Mouse (Mus musculus): ENCODE results near the gene Zfp654.

Gene Zfp654

GRCm38 (mm10) chr16:64770521-64771430 is 80.7 kb downstream of the Zfp654 start, which contains the start of gene 4930453N24Rik:
4930453N24Rik (minus strand) TSS chr16:64771161.
- peak; percentile 89 to 97 for DNase-seq (ENCODE audit: inconsistent age in 2 of 2, low spot score in 1 of 2)

- DNase-seq (ENCODE audit: inconsistent age in 2 of 2, low spot score in 1 of 2), result no peak
These were observed 84.7 kb downstream of the Zfp654 start for GRCm38 (mm10) chr16:64766696-64767300.

DNA sequence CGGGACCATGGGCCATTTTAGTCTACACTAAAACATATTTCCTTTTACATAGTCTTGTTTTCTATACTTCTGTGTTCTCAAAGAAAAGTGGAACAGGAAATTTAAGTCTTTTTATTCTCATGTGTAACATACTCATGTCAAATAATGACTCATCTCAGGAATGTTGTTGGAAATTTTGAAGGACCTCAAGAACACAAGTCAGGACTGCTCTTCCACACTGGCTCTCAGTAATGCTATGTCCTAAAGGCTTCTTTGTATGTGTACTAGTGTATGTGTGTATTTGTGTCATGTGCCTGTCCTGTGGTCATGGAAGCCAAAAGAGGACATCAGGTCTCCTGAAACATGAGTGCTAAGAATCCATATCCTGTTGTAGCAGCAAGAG is 92.2 kb downstream of the Zfp654 start:
- no peak for DNase-seq (ENCODE audit: inconsistent age in 2 of 2, low spot score in 1 of 2)

GRCm38 (mm10) chr16:64758561-64759244 is 92.7 kb downstream of the Zfp654 start:
- DNase-seq (ENCODE audit: inconsistent age in 2 of 2, low spot score in 1 of 2), result no peak

DNA sequence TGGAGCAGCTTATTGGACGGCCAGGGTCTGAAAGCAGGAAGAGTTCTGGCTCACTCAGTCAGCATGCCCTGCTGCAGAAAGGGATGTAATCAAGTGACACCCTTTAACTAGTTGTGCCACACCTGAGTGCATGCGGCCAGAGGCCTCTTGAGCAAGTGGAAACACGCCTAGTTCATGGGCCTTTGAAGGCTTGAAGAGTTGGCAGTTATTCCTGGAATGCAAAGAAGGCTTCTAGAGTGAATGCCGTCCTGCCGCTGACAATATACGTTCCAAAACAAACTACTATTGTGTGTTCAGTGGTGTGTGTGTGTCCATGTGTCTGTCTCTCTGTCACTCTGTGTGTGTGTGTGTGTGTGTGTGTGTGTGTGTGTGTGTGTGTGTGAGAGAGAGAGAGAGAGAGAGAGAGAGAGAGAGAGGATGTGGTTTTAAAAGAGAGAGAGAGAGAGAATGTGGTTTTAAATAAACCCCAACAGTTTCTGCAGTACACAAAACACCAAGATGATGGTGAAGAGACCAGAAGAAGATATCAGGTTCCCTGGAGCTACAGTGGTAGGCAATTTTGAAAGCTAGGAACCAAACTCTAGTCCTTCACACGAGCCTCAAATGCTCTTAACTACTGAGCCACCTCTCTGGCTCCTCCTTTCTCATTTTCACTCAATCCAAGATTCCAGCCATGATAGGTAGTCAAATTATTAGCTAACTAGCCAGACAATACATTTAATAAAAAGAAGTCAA is 93.6 kb downstream of the Zfp654 start:
- no peak for DNase-seq (ENCODE audit: inconsistent age in 2 of 2, low spot score in 1 of 2)

- no peak for DNase-seq (ENCODE audit: inconsistent age in 2 of 2, low spot score in 1 of 2)
These were observed 95.1 kb downstream of the Zfp654 start for GRCm38 (mm10) chr16:64756321-64756720.

GRCm38 (mm10) chr16:64754743-64755139 is 96.7 kb downstream of the Zfp654 start:
- peak; percentile 30 to 71 for DNase-seq (ENCODE audit: inconsistent age in 2 of 2, low spot score in 1 of 2)

- no peak for DNase-seq (ENCODE audit: inconsistent age in 2 of 2, low spot score in 1 of 2)
These were observed 97.3 kb downstream of the Zfp654 start for GRCm38 (mm10) chr16:64753990-64754742.

DNA sequence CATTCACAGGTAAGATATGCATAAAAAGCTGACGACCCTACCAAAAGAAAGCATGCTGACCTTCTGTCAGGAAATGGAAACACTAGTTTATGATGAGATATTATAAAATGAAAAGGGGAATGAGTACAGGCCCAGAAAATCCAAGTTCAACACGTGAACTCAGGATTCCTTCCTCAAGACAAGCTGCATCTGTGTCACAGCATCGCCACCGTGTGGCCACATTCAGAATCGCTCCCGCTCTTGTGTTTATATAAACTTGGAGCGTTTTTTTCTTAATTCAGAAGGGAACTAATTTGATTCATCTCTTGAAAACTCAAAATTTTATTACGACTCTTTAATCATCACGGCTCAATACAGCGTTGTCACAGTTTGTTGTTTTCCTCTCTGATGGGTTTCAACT is 103.2 kb downstream of the Zfp654 start:
- peak; percentile 40 to 78 for DNase-seq (ENCODE audit: inconsistent age in 2 of 2, low spot score in 1 of 2)

GRCm38 (mm10) chr16:64745089-64745488 is 106.4 kb downstream of the Zfp654 start:
- DNase-seq (ENCODE audit: inconsistent age in 2 of 2, low spot score in 1 of 2), result no peak

DNA sequence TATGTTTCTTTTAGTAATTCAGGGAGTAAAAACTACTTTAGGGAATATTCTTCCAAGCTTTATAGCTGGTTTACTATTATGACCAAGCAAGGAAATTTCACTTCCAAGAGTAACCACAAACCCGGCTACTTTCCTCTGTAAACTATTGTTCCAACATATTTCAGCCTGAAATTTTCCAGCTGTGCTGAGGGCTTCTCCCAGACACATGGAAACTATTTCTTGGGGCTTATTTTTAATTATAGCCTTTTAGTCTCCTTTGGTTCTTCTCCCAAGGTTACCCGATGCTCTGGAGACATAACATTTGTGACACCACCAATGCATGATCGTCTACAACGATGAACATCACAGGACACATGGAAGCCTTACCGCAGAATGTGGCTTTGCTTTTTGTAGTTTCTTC is 114.2 kb downstream of the Zfp654 start:
- no peak for DNase-seq (ENCODE audit: inconsistent age in 2 of 2, low spot score in 1 of 2)
